ENCODE assay signal across 17 mouse cellular contexts in the genomic region with DNA sequence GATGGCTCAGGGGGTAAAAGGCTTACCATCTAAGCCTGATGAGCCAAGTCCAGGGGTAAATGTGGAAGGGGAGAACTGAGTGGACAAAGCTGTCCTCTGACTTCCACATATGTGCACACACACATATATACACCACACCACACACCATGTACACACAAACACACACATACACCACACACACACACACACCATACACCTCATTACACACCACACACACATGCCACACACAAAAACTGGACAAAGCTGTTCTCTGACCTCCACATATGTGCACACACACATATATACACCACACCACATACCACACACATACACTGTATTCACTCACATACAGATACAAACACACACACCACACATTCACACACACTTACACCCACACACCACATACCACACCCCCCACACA. TPM values are rescaled to one million over a fixed set of nuclear protein-coding genes. Genes with fewer than 3 reads are reported as not detected.
DNase-seq lines count a peak whose midpoint lies in the region; ATAC-seq and TF ChIP-seq lines count a peak whose summit lies in the region.
"Had no signal": no experiment of that assay in that cellular context is flagged by ENCODE, and none has a peak within 500 bp of the region (broad histone marks: within the 10 kb centered on the region; RNA-seq: fewer than 3 reads in every experiment).

No protein-coding gene starts in this region.

- TF ChIP-seq EP300 in heart, adult 2 months (IDR thresholded peaks at IDR 0.05; ENCODE audit: insufficient read depth, low read depth, low read length), result no peak
- no peak for TF ChIP-seq EP300 in stomach, postnatal 0 days (optimal IDR thresholded peaks at IDR 0.05)

- intact Hi-C loops in heart, adult 2 months (cut with DNase I), result no loop called here
- intact Hi-C loops in heart, postnatal 25 days (cut with DNase I), result no loop called here

- no peak for DNase-seq in cerebellum, adult 2 months
- DNase-seq in cerebellum, adult 11-12 months, result no peak
- DNase-seq in heart, adult 2 months, result no peak
- no peak for DNase-seq in heart, postnatal 25 days (ENCODE audit: low spot score)
- no peak for DNase-seq in stomach, postnatal 0 days (ENCODE audit: low spot score)
- no peak for DNase-seq in adrenal gland, adult (ENCODE audit: inconsistent age in 2 of 2, low spot score in 1 of 2)
- DNase-seq: adrenal gland, adult 8-10 months; B cell, adult 2 months; forebrain, postnatal 0 days had no signal

- no peak for TF ChIP-seq CTCF in cerebellum, adult 2 months (IDR thresholded peaks at IDR 0.05; ENCODE audit: borderline replicate concordance, insufficient read depth, low read depth, low read length)
- TF ChIP-seq CTCF in heart, adult 2 months (IDR thresholded peaks at IDR 0.05), result no peak
- no peak for TF ChIP-seq CTCF in stomach, postnatal 0 days (IDR thresholded peaks at IDR 0.05; ENCODE audit: low read depth)

- H3K27me3 ChIP-seq in cerebellum, adult 2 months (ENCODE audit: control insufficient read depth, insufficient read depth, low read length), result no peaks in the 10 kb centered on the region
- H3K27me3 ChIP-seq in heart, adult 2 months (ENCODE audit: control insufficient read depth, insufficient read depth, low read length), result no peaks in the 10 kb centered on the region
- H3K27me3 ChIP-seq in stomach, embryonic 14.5 days (ENCODE audit: control insufficient read depth, insufficient read depth, low read length), result peaks cover under 1% of the 10 kb centered on the region; the same call in 1 of the 2 replicates
- H3K27me3 ChIP-seq in stomach, postnatal 0 days (ENCODE audit: control insufficient read depth, insufficient read depth, low read length), result no peaks in the 10 kb centered on the region
- H3K27me3 ChIP-seq: Patski had no signal

- no peak for TF ChIP-seq POLR2A in cerebellum, adult 2 months (IDR thresholded peaks at IDR 0.05; ENCODE audit: borderline replicate concordance, insufficient read depth, low read length)
- no peak for TF ChIP-seq POLR2A in heart, adult 2 months (IDR thresholded peaks at IDR 0.05; ENCODE audit: insufficient read depth, low read depth, low read length)

- no peaks in the 10 kb centered on the region for H3K9me3 ChIP-seq in stomach, embryonic 14.5 days (ENCODE audit: control insufficient read depth, low read depth, low read length)
- no peaks in the 10 kb centered on the region; the same call in 1 of the 2 replicates for H3K9me3 ChIP-seq in stomach, postnatal 0 days (ENCODE audit: control insufficient read depth, low read length)

- H3K27ac ChIP-seq in cerebellum, adult 2 months (ENCODE audit: insufficient read depth, low read length), result peak overlapping the region; percentile 17
- peak overlapping the region; percentile 83 for H3K27ac ChIP-seq in heart, adult 2 months
- no peak overlapping the region for H3K27ac ChIP-seq in stomach, embryonic 14.5 days (ENCODE audit: low read length)
- H3K27ac ChIP-seq in stomach, postnatal 0 days (replicated peaks), result no peak overlapping the region
- H3K27ac ChIP-seq: embryonic facial prominence, embryonic 13.5 days; forebrain, embryonic 13.5 days; heart, embryonic 10.5 days; hindbrain, embryonic 13.5 days had no signal

- ATAC-seq in stomach, embryonic 14.5 days (ENCODE audit: insufficient number of reproducible peaks, insufficient read depth, low FRiP score, low read depth), result 0 out of 2 replicates have a peak, but pooled peaks have one; percentile 23
- no peak for ATAC-seq in stomach, postnatal 0 days (ENCODE audit: low FRiP score, low TSS enrichment)
- ATAC-seq: activated CD4-positive, CD25-positive, alpha-beta regulatory T cell, adult 4 months; CD4-positive, CD25-positive, alpha-beta regulatory T cell, adult 4 months; forebrain, embryonic 13.5 days; forebrain, postnatal 0 days; Patski had no signal

- H3K79me2 ChIP-seq in heart, adult 2 months (replicated peaks; ENCODE audit: control insufficient read depth, insufficient read depth, low read length), result no peaks in the 10 kb centered on the region

- H3K4me3 ChIP-seq in cerebellum, adult 2 months (replicated peaks; ENCODE audit: insufficient read depth, low read depth, low read length), result no peak overlapping the region
- H3K4me3 ChIP-seq in heart, adult 2 months, result no peak overlapping the region
- no peak overlapping the region for H3K4me3 ChIP-seq in stomach, embryonic 14.5 days (ENCODE audit: low read depth, low read length)
- H3K4me3 ChIP-seq in stomach, postnatal 0 days (ENCODE audit: low read depth, low read length), result no peak overlapping the region
- H3K4me3 ChIP-seq: embryonic facial prominence, embryonic 13.5 days; forebrain, embryonic 13.5 days; heart, embryonic 10.5 days; hindbrain, embryonic 13.5 days had no signal

- H3K4me1 ChIP-seq in cerebellum, adult 2 months (ENCODE audit: control insufficient read depth, insufficient read depth, low read length), result peaks cover 20% of the 10 kb centered on the region; the same call in 1 of the 2 replicates
- peaks cover 1% of the 10 kb centered on the region for H3K4me1 ChIP-seq in heart, adult 2 months (ENCODE audit: control insufficient read depth, insufficient read depth, low read length)
- H3K4me1 ChIP-seq in stomach, embryonic 14.5 days (ENCODE audit: control insufficient read depth, insufficient read depth, low read length), result no peaks in the 10 kb centered on the region
- no peaks in the 10 kb centered on the region for H3K4me1 ChIP-seq in stomach, postnatal 0 days (replicated peaks; ENCODE audit: control insufficient read depth, insufficient read depth)
- H3K4me1 ChIP-seq: forebrain, embryonic 13.5 days had no signal

- H3K9ac ChIP-seq in heart, adult 2 months (ENCODE audit: low read depth, low read length), result no peak overlapping the region
- no peak overlapping the region for H3K9ac ChIP-seq in stomach, embryonic 14.5 days (replicated peaks; ENCODE audit: low read depth, low read length)
- H3K9ac ChIP-seq in stomach, postnatal 0 days (ENCODE audit: low read length), result no peak overlapping the region
- H3K9ac ChIP-seq: embryonic facial prominence, embryonic 13.5 days; forebrain, embryonic 13.5 days; forebrain, postnatal 0 days; hindbrain, embryonic 13.5 days had no signal

- no peak overlapping the region for H3K4me2 ChIP-seq in stomach, embryonic 14.5 days (replicated peaks; ENCODE audit: low read depth, low read length)
- no peak overlapping the region for H3K4me2 ChIP-seq in stomach, postnatal 0 days (replicated peaks; ENCODE audit: low read depth)
- H3K4me2 ChIP-seq: embryonic facial prominence, embryonic 13.5 days; forebrain, embryonic 13.5 days; hindbrain, embryonic 13.5 days had no signal

- no peaks in the 10 kb centered on the region for H3K36me3 ChIP-seq in heart, adult 2 months (ENCODE audit: control insufficient read depth, insufficient read depth, low read length)
- H3K36me3 ChIP-seq in stomach, embryonic 14.5 days (ENCODE audit: control insufficient read depth, insufficient read depth, low read length), result no peaks in the 10 kb centered on the region
- H3K36me3 ChIP-seq in stomach, postnatal 0 days (ENCODE audit: control insufficient read depth, insufficient read depth, low read length), result no peaks in the 10 kb centered on the region
- H3K36me3 ChIP-seq: embryonic facial prominence, embryonic 13.5 days had no signal

RNA-seq across cellular contexts. Expression of a gene that starts 5.3 kb away (rescaled TPM):
- 8.1 and 9.8 TPM in 2 replicates for polyA plus RNA-seq in cerebellum, adult 2 months (2012; rRNA removed)
- total RNA-seq in heart, adult 2 months (2021), result 10 to 100 TPM in 1 of 2 experiments, 1 to 10 TPM in 1; 5.6 to 13.7 TPM
- polyA plus RNA-seq in heart, adult 2 months (2012; rRNA removed), result 6.2 and 8.1 TPM in 2 replicates
- total RNA-seq in heart, postnatal 25 days (2021), result 1 to 10 TPM; 7.2 to 9.3 TPM
- 0.20 TPM in 2 replicates for polyA plus RNA-seq in stomach, embryonic 14.5 days (2014; fragmentation: Nextera tagmentation; extraction: Ambion mirVana)
- polyA plus RNA-seq in stomach, postnatal 0 days (2015; fragmentation: Nextera tagmentation; extraction: Ambion mirVana), result 2.0 and 2.6 TPM in 2 replicates
- polyA plus RNA-seq: activated CD4-positive, CD25-positive, alpha-beta regulatory T cell, adult 4 months; CD4-positive, CD25-positive, alpha-beta regulatory T cell, adult 4 months had no signal

RNA-seq across cellular contexts. Expression of a gene that starts 30.7 kb away (rescaled TPM):
- 3.1 and 4.1 TPM in 2 replicates for polyA plus RNA-seq in cerebellum, adult 2 months (2012; rRNA removed)
- total RNA-seq in heart, adult 2 months (2021), result 10 to 100 TPM; 13.7 to 15.8 TPM
- polyA plus RNA-seq in heart, adult 2 months (2012; rRNA removed), result 22.0 and 35.8 TPM in 2 replicates
- 10 to 100 TPM; 16.7 to 22.5 TPM for total RNA-seq in heart, postnatal 25 days (2021)
- 5.6 and 6.9 TPM in 2 replicates for polyA plus RNA-seq in stomach, embryonic 14.5 days (2014; fragmentation: Nextera tagmentation; extraction: Ambion mirVana)
- 3.7 TPM in 2 replicates for polyA plus RNA-seq in stomach, postnatal 0 days (2015; fragmentation: Nextera tagmentation; extraction: Ambion mirVana)
- polyA plus RNA-seq: activated CD4-positive, CD25-positive, alpha-beta regulatory T cell, adult 4 months; CD4-positive, CD25-positive, alpha-beta regulatory T cell, adult 4 months had no signal

Comparison
In these comparisons a context has a peak if more than half of its experiments do, and no peak if none do; other contexts are left out.
1. H3K27ac ChIP-seq: peak in cerebellum, adult 2 months (single experiment) and heart, adult 2 months (single experiment); none in stomach, embryonic 14.5 days (single experiment) and stomach, postnatal 0 days (single experiment).